Mouse (Mus musculus): ENCODE measurements around the gene Lrrk1. TPM values are rescaled to one million over a fixed set of nuclear protein-coding genes. Genes with fewer than 3 reads are reported as not detected.

Lrrk1 gene
- total RNA-seq (2021): 10 to 100 TPM; 11.9 to 13.3 TPM

DNA sequence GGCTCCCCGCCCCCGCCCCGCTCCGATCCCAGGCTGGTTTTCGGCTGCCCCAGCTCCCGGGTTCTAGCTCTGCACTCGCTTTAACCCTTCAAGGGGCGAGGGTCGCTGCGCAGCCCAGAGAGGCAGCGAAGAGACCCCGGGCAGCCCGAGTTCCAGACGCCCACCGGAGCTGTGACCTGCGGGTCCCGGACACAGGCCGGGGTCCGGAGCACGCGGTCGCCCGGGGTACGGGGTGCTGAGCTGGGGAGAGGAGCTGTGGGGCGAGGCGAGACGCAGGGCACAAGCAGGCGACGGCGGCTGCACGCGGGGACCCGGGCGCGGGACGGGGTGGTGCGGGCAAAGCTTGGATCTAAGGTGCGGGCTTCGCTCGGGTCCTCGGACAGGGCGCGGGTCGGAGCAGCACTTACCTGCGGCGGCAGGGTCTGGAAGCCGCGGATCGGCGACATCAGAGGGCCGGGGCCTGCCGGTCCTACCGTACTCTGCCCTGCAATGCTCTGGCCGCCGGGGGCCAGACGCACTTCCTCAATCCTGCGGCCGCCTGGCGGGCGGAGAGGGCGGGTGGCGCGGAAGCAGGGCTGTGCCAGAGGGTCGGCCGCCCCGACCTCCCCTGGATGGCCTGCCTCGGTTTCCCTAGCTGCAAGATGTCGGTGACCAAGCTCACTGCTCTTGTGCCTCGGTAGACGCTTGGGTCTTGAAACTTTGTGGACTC lies at the start of gene Lrrk1:
TSS of gene Lrrk1 (minus strand) at position 538 of the 709 bp plus-strand sequence.
- intact Hi-C loops (cut with DNase I): loop anchor here (2.0 to 5.0 kb wide), 2 partner anchors 46 to 289 kb away; no protein-coding TSS in a partner anchor
- DNase-seq: peak; percentile 70 to 71

DNA sequence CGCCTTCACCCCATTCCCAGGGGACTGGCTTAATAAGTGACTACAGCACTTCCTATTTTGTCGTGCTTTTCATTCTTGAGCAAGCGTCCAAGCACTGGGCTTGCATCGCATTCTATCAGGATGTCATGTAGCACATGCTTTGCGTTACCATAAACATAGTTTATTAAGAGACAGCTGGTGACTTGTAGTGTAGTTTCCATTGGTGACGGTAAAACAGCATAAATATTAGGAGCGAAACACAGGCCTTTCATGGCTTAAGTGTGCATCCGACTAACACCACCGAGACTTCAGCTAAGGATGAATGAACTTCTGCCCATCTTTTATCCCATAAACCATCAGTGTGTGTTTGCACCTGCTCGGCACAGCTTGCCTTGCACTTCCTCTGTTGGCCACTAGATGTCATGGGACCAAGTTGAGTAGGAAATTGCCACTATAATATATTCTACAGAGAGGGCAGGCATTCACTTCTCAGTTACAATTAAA lies 46.3 kb upstream of the Lrrk1 start:
- peak; percentile 62 to 79 for DNase-seq
- intact Hi-C loops (cut with DNase I): loop anchor here (1.0 kb wide), 1 partner anchor 227 kb away; no protein-coding TSS in a partner anchor

DNA sequence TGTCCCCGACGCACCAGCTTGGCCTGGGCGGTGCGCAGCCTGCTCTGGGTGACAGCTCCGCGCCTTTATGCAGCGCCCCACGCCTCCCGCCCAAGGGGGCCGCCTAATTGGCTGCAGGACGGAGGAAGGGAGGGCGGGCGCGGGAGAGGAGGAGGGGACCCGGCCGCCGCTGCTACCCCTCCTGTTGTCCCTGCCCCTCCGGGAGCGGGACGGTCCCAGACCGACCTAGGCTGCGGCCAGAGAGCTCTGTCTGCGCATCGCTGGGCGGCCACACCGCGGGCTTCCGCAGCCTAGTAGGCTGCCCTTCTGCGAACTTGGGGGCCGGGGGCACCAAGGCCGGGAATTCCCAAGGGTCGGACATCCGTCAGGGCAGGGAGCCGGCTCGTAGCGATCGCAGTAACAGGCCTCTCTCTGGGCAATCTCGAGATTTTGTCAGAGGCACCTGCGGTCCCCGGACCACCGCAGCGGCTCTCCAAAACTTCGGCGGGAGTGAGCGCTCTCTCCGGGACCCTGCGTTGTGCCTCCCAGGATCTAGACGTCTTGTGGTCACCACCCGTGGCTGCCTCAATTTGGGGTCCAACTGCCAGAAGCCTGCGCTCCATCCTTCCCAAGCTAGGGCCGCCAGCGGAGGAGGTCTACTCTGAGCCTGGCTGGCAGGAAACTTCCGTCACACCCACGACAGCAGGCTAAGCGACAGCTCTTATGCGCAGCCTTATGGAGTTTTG lies 39.4 kb upstream of the Lrrk1 start, which contains the start of gene Aldh1a3:
TSS of gene Aldh1a3 (minus strand) at position 81 of the 725 bp plus-strand sequence.
- intact Hi-C loops (cut with DNase I): no loop called here
- DNase-seq: peak; percentile 62 to 63

DNA sequence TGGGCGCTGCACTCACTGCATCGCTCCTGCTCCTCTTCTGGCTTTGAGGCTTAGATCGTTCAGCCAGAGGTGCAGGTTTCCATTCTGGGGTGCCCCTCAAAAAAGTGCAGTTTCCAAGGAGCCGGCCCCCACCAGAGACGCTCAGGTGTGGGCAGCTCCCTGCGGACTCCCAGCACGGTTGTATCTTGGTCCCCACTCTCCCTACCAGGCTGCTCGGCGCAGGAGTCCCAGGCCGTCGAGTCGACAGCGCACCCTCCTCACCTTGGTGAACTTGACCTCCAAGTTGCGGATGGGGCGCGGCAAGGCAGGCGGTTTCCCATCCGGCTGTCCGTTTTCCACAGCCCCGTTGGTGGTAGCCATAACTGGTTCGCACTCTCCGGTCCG lies 38.9 kb upstream of the Lrrk1 start:
- intact Hi-C loops (cut with DNase I): no loop called here
- DNase-seq: no peak

DNA sequence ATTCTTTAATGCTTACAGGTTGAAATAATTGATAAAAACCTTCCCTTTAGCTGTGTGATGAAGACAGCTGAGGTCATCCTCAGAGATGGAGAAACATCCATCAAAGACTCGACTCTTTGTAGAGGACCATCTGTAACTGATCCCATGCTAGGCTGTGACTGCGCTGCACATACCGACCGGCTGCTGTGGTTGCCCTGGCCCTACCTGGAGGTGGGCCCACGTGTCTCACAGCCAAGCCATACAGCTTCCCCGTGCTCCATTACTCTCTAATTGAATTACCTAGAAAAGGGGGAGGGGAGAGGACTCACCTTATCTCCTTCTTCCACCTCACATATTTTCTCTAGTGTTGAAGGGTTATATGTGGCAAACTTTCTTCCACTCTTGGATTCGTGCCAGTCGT lies 33.8 kb upstream of the Lrrk1 start:
- no peak for DNase-seq
- intact Hi-C loops (cut with DNase I): no loop called here

DNA sequence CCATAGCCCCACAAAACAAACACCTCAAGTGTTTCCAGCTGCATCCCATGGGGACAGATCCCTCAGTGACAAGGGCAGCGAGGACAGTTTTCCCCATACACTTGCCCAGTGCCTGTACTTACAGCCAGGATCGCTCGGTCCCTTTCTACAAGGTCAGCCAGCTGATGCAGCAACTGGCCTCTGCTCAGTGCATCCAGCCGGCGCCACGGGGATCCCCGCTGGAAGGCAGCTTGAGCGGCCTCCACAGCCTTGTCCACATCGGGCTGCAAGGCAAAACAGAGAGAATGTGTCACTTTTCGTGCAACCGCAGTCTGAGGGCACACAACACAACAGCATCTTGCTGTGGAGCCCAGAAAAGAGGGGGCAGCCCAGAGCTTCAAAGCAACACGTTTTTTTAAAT lies 30.8 kb upstream of the Lrrk1 start:
- no peak for DNase-seq
- intact Hi-C loops (cut with DNase I): no loop called here

DNA sequence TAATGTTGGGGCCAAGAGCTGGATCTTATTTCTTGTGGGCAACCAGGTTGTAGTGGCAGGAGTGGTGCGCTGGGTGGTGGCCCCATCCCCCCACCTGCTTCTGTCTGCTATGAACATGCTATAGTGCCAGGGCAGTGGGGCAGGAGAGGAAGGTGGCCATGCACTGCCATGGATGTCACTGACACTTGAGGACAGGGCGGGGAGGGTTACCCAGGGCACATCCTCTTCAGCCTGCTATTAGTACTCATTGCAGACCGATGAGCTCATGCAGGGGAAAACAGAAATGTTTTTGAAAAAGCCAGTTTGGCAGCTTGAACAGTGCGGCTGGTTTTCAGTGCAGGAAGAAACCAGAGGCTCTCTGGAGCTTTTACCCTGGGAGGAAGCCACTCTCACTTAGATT lies 28.7 kb upstream of the Lrrk1 start:
- DNase-seq: no peak
- intact Hi-C loops (cut with DNase I): no loop called here

DNA sequence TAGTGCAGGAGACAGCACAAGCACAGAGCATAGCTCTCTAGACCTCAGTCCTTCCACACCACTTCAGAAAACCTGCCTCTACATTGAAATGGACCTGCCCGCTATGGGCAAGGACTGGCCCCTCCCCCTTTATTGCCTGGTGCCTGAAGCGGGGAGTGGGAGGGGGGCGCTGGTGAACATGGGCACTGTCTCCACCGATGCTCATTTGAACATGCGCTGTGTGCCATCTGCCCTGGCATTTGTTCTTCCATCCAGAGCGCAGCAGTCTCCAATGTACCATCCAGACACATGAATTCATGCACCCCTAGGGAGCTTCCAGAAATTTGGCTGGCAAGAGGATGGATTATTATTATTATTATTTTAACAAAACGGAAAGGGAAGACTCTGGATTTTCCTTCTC lies 24.9 kb upstream of the Lrrk1 start:
- intact Hi-C loops (cut with DNase I): no loop called here
- DNase-seq: no peak

DNA sequence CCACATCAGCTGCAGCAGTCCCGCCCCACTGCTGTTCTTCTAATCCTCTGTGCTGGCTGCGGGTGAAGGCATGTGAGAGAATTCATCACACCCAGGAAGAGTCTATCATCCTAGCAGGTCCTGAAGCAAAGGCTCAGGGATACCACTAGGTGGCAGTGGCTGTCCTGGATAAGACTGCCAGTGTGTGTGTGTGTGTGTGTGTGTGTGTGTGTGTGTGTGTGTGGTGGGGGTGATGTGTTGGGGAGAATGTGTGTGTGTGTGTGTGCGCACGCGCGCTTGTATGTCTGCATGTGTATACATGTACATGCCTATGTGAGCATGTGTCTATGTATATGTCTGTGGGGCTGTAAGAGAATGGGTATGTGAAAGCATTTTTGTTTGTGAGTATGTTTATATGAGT lies 21.3 kb upstream of the Lrrk1 start:
- DNase-seq: peak; percentile 40 to 69
- intact Hi-C loops (cut with DNase I): loop anchor here (1.0 kb wide), 1 partner anchor 252 kb away; no protein-coding TSS in a partner anchor

DNA sequence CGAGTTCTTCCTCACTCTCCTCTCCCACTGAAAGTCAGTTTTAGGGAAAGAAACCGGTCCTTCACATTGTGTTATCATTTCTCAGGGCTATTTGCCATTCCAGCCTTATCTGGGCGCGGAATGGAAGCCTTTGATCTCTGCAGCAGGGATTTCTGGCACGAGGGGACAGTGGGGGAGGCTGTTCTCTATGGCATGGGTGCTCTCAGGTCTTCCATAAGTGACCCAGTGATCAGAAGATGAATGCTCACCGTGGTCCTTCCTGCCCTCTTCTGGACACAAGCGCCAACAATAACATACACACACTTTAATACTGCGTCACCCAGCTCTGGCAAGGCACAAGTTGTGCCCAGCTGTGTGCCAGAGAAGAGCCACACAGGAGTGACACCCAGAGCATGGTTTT lies 18.8 kb upstream of the Lrrk1 start:
- no peak for DNase-seq
- intact Hi-C loops (cut with DNase I): no loop called here

DNA sequence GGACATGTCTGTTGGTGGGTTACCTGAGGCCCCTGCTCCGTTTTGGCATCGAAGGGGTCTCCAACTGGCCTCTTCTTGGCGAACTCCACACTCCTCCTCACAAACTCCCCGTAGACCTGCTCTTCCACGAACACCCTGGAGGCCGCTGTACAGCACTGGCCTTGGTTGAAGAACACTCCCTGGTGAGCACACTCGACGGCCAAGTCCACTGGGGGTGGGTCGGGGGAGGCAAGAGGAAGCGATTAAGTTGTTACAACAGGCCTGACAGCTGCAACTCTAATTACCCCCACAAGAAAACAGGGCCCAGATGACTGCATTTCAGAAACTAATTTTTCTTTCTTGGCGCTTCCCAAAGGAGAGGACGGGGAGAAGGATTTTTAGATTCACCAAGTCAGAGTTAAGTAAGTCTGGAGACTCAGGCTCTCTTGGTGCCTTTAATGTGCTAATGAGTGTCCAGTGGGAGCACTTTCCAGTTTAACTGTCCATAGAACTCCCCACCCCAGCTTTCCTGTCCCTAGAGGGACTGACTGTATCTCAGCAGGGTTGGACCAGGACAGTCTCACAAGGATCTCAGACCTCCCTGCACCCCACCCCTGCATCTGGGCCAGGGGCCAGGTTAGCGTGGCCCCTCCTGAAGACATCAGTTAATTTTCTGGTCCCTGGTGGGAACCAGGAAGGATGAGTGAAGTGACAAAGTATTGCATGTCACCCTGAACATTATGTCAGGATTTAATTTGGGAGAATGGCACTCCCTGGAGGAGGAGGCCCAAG lies 18.0 kb upstream of the Lrrk1 start:
- intact Hi-C loops (cut with DNase I): no loop called here
- DNase-seq: peak; percentile 43 to 58

DNA sequence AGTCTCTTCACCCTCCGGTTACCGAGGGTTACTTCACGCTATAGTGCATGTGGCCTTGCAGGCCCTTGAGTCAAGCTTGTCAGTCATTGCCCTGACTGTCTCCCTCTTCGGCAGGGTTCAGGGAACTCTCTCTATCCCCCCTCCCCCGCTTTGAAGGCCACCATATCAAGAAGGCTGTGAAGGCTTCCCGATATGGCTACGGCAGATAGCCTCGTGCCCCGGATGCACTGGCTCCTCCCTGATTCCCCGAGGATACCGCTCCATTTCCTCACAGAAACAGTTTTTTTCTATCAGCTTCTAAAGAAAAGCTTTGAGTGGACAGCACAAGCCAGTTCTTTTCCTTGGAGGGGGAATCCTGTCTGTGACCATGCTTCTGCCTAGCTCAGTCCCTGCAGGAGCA lies 17.4 kb upstream of the Lrrk1 start:
- intact Hi-C loops (cut with DNase I): no loop called here
- DNase-seq: no peak

DNA sequence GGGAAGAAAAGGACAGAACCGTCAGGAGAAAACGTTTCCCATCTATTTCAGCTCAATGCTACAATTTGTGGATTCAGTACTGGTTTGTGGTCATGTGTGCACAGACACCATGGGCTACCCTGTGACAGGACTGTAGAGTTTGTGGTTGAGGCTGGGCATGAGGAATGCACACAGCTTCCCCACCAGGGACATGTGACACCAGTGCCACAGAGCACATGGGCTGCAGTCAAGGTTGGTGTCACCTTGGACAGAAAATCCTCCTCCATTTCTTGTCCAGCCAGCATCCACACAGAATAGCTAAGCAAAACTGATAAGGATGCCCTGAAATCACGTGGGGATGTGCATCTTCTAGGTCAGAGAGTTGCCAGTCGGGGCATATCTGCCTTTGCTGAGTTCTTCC lies 16.7 kb upstream of the Lrrk1 start:
- intact Hi-C loops (cut with DNase I): no loop called here
- DNase-seq: no peak

DNA sequence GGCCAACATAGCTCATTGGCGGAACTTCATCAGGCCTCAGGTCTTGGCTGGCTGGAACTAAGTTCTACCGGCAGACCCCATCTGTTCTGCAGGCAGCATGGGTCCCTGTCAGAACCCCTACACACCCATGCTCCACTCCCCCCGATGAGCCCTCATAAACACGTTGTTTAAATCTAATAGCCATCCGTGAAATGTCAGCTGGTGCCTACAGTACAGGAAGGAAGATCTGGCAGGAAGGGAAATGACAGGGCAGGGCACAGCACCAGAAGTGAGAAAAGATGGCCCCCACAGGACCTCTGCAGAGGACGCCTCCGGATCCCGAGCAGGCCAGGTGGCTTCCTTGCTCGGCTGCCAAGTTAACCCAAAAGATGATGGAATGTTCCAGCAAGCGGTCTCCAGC lies 16.0 kb upstream of the Lrrk1 start:
- DNase-seq: no peak
- intact Hi-C loops (cut with DNase I): no loop called here

DNA sequence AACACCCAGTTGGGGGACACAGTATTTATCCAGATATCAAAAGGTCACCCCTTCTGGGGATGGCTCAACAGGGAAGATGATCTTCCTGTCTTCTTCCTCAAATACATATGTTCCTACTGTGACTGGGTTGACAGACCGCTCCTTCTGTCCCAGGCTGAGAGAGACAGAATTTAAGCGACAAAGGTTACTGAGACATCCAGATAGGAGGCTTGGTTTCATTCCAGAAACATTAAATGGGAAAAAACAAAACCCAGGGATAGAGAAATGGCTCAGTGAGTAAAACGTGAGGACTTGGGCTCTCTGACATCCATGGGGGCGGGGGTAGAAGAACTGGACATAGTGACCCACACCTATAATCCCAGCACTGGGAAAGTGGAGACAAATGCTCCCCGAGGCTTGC lies 14.7 kb upstream of the Lrrk1 start:
- intact Hi-C loops (cut with DNase I): no loop called here
- no peak for DNase-seq

DNA sequence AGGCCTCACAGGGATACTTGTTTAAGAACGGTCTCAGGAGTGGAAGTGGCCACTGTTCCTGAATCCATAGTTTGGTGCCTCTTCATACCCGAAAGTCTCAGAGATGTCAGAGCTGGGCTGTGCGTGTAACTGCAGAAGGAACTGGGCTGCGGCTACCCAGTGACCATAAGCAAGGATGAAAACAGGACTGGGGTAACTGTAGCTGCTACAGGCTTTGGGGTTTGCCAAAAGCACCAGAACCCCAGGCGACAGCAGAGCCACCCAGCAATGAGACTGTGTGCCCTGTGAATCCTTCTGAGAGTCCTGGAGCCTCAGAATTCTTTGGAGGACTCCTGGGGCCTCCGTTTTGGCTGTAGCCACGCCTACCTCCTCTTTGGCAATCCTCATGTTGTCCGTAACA lies 13.5 kb upstream of the Lrrk1 start:
- intact Hi-C loops (cut with DNase I): no loop called here
- DNase-seq: no peak

DNA sequence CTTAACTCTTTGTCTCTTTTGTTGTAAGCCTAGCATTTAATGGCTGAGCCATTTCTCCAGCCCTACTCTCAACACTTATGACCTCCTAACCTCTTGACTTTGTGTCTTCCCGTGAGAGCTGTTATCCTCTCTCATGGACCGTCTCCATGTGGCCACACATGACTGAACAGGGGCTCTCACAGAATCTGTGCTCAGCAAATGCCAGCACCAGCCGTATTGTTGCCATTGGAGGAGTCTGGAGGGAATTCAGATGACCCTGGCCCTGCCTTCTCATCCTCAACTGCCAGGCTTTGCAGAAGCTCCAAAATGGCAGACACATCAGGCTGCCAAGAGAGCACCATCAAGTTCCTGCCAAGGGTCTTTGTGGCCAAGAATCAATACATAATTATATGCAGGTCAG lies 9.1 kb upstream of the Lrrk1 start:
- intact Hi-C loops (cut with DNase I): no loop called here
- no peak for DNase-seq

DNA sequence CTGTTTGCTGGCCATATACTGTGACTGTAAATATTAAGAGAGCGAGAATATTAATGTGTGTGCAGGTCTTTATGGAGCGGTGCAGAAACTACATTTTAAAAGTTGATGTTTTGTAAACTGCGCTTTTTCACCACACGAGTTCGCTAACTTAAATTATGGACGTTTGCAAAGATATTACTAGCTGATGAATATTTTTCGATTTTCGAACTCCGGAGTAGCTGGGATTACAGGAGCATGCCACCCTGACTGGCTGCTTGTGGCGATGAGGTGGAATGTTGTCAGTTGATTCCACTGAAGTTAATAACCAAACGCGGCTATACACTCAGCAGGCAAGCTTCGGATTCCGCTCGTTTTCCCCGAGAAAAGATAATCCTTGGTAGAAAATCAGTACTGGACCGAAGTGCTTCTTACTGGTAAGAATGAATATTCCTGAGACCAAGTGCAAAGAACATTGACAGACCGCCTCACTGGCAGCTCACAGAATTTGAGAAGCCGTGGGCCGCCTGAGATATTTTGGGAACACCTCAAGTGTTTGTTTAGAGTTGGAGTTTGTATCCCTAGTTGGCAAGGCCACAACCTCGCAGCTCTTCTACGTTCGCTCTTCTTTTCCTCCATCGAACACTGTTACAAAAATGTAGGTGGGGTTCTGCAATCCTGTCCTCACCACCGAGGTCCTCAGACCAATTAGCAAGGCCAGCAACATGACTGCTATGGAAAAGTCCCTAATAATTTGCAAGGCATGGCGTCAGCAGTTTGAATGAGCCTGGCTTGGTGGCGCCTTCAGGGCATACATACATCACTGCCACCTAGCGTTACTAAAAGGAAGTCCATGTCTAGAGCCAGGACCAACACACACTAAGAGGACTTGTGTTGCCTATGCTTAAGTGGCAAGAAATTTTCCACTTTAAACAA lies 727 bp upstream of the Lrrk1 start:
- intact Hi-C loops (cut with DNase I): loop anchor here (1.0 to 5.0 kb wide), 3 partner anchors 47 to 290 kb away; no protein-coding TSS in a partner anchor
- DNase-seq: peak; percentile 82 to 88

DNA sequence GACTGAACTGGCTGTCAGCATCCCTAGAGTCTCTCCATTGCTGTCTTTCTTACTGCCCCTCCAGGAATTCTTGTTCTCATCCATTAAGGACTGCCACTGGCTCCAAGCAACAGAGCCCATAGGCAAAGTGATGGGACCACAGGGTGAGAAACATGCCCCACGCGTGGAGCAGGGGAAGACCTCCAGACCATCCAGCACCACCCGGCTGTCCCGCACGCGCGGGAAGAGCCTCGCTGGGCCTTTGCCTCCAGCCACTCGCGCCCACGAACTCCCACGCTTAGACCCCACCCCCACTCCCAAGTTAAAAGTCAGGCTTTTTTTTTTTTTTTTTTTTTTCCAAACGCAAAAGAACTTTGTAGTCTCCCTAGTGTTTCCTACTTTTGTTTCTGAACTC lies 734 bp downstream of the Lrrk1 start:
- peak; percentile 29 to 53 for DNase-seq
- intact Hi-C loops (cut with DNase I): loop anchor here (5.0 kb wide), 1 partner anchor 45 kb away; no protein-coding TSS in a partner anchor

DNA sequence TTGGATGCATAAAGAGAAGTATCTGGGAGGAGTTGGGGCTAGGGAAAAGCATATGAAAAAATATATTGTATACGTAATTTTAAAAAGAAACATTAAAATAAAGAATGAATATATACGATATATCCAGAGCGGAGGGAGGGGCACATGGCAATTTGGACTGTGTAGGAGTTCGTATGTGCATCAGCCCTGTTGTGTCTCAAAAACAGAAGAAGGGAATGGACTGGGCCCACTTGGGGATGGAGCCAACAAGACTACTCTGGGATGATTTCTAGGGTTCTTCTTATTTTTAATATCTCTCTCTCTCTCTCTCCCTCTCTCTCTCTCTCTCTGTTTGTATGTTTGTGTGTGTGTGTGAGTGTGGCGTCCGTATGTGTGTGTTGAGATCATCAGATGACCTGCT lies 1.7 kb downstream of the Lrrk1 start:
- DNase-seq: no peak
- intact Hi-C loops (cut with DNase I): loop anchor here (5.0 kb wide), 1 partner anchor 44 kb away; no protein-coding TSS in a partner anchor
